Mouse (Mus musculus) G1E (cell line): ENCODE results near the gene Bach2.

ENCODE experiments used
- CTCF ChIP-seq: IDR thresholded peaks from 2 replicates; pipeline ENCODE4 v1.5.1; 2012; ENCODE audit warnings: low read depth, low read length, inconsistent platforms, mixed read lengths
- GATA1 ChIP-seq: IDR thresholded peaks from 2 replicates; pipeline ENCODE4 v1.6.1; 2012; ENCODE audit warnings: borderline replicate concordance, low read length, inconsistent platforms, mixed read lengths
- POLR2AphosphoS5 ChIP-seq: IDR thresholded peaks from 2 replicates; pipeline ENCODE4 v1.6.1; 2012; ENCODE audit warnings: low read depth, low read length, inconsistent platforms; ENCODE audit not compliant: insufficient replicate concordance
- TAL1 ChIP-seq: conservative IDR thresholded peaks from 2 replicates; pipeline ENCODE4 v1.6.1; 2012; ENCODE audit warnings: low read depth, low read length, inconsistent platforms, mixed read lengths

DNA sequence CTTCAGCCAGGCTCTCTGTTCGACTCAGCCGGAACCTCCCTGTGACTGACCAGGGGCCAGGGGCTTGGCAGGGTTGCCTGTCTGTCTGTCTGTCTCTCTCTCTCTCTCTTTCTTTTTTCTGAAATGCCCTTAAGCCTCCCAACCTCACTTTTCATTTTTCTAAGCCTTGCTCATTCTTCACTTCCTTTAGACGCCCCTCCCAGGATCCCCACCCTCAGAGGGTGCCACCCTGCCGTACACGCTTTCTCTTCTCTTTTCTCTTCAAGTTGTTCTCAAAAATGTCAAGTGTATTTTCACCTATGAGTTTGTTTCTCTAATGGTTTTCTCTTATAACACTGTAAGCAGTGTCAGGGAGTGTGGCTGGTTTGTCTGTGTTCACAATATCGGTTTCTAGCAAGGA is 42.7 kb downstream of the Bach2 start:
- TF ChIP-seq CTCF (no peak), GATA1 (no peak), TAL1 (no peak), POLR2AphosphoS5 (no peak)
